Mouse (Mus musculus) cerebral cortex, adult 2 months (tissue): ENCODE measurements around the gene Esr2.

Experiments
- WGBS: fragments of 180-500 bp; shearing (Covaris S2); methylation state at CpG from one replicate; pipeline ENCODE4 v1.1.7; 2018; 5-methylcytosine and 5-hydroxymethylcytosine counted together

Gene Esr2

GRCm38 (mm10) chr12:76085956-76086905, 90.8 kb downstream of the Esr2 start:
- 87% methylated on average over 15 of the region's 15 CpGs for WGBS

- WGBS: 85% methylated on average over 9 of the region's 9 CpGs
Measured at GRCm38 (mm10) chr12:76085066-76085465, 92.0 kb downstream of the Esr2 start.

- WGBS: 13% methylated on average over 22 of the region's 22 CpGs
Measured at GRCm38 (mm10) chr12:76081557-76082211, 95.4 kb downstream of the Esr2 start.

- WGBS: 49% methylated on average over 14 of the region's 14 CpGs
Measured at GRCm38 (mm10) chr12:76080876-76081556, 96.0 kb downstream of the Esr2 start.

- 89% methylated on average over 7 of the region's 7 CpGs for WGBS
Measured at GRCm38 (mm10) chr12:76073981-76074380, 103.1 kb downstream of the Esr2 start.

- 73% methylated on average over 13 of the region's 13 CpGs for WGBS
Measured at GRCm38 (mm10) chr12:76073066-76073826, 103.8 kb downstream of the Esr2 start.

- WGBS: 69% methylated on average over 19 of the region's 19 CpGs
Measured at GRCm38 (mm10) chr12:76071935-76072849, 104.9 kb downstream of the Esr2 start.
